Mouse (Mus musculus) heart, postnatal 0 days (tissue): ENCODE measurements around the gene Sept1.

Experiments
- CTCF ChIP-seq: IDR thresholded peaks from 2 replicates; pipeline ENCODE4 v1.5.1; 2016; ENCODE audit warnings: antibody characterized with exemption, control low read depth, low read depth
- EP300 ChIP-seq: IDR thresholded peaks from 2 replicates; pipeline ENCODE4 v1.6.1; 2016; ENCODE audit warnings: antibody characterized with exemption, low read depth

DNA sequence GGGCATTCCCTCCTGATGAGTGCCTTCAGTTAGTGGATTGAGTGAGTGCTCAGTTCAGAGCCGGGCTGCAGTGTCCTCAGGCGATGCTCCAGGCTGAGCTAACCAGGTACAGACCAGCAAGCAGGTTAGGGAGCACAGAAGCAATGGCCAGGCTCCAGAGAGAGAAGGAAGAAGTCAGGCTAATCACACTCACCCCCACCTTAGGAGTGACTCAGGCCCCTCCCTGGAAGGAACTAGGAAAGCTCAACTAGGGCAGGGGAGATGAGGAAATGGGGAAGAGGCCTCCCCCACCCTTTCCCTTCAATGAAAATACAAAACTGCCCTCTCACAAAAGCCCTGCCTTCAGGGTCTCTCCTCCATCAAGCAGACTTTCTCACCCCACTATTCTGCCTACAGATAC is 26.3 kb downstream of the Sept1 start:
- no peak for TF ChIP-seq CTCF
- TF ChIP-seq EP300: no peak
